ENCODE assay signal across 22 mouse cellular contexts in genomic region chr1:185483356-185484057, GRCm38 (mm10). TPM values are rescaled to one million over a fixed set of nuclear protein-coding genes. Genes with fewer than 3 reads are reported as not detected.
DNase-seq lines count a peak whose midpoint lies in the region; ATAC-seq lines count a peak whose summit lies in the region.
"Had no signal": no experiment of that assay in that cellular context is flagged by ENCODE, and none has a peak within 500 bp of the region (broad histone marks: within the 10 kb centered on the region; RNA-seq: fewer than 3 reads in every experiment).

No protein-coding gene starts in this region.

- peak; percentile 59 for DNase-seq in intestine, embryonic 14.5 days (ENCODE audit: low spot score)
- DNase-seq in limb, embryonic 10.5 days (ENCODE audit: low spot score): no peak
- no peak for DNase-seq in right cerebral cortex, adult 2 months (ENCODE audit: low spot score in 2 of 2)
- DNase-seq in cerebellum, adult 9-10 months: no peak
- DNase-seq: adrenal gland, postnatal 25 days; B cell, adult 2 months; cerebellum, adult 11-12 months; cerebellum, postnatal 10 days; gastrocnemius, postnatal 14 days; heart, postnatal 4 days; kidney, adult 8-10 months; kidney, postnatal 10 days; layer of hippocampus, adult 9-11 months; lung, embryonic 14.5 days; lung, postnatal 14 days; thymus, adult 2 months had no signal

- peaks cover 10% of the 10 kb centered on the region for H3K4me1 ChIP-seq in liver, embryonic 15.5 days (replicated peaks)
- peaks cover 21% of the 10 kb centered on the region for H3K4me1 ChIP-seq in liver, embryonic 12.5 days
- peaks cover 9% of the 10 kb centered on the region for H3K4me1 ChIP-seq in intestine, embryonic 14.5 days (replicated peaks; ENCODE audit: control insufficient read depth, insufficient read depth, low read length)
- peaks cover 45% of the 10 kb centered on the region for H3K4me1 ChIP-seq in limb, embryonic 10.5 days

- no peak overlapping the region for H3K4me3 ChIP-seq in liver, embryonic 15.5 days (replicated peaks)
- no peak overlapping the region for H3K4me3 ChIP-seq in liver, embryonic 12.5 days
- H3K4me3 ChIP-seq in intestine, embryonic 14.5 days (ENCODE audit: low read depth, low read length): no peak overlapping the region
- no peak overlapping the region for H3K4me3 ChIP-seq in limb, embryonic 10.5 days
- H3K4me3 ChIP-seq: forebrain, embryonic 13.5 days; midbrain, embryonic 15.5 days had no signal

- H3K36me3 ChIP-seq in liver, embryonic 15.5 days (replicated peaks): no peaks in the 10 kb centered on the region
- no peaks in the 10 kb centered on the region for H3K36me3 ChIP-seq in liver, embryonic 12.5 days
- H3K36me3 ChIP-seq in intestine, embryonic 14.5 days (ENCODE audit: control insufficient read depth, insufficient read depth, low read length): no peaks in the 10 kb centered on the region
- H3K36me3 ChIP-seq in limb, embryonic 10.5 days: no peaks in the 10 kb centered on the region
- H3K36me3 ChIP-seq: midbrain, embryonic 15.5 days had no signal

- WGBS in liver, embryonic 15.5 days (ENCODE audit: insufficient replicate concordance): 66% methylated on average over 12 of the region's 12 CpGs
- WGBS in liver, embryonic 12.5 days (ENCODE audit: insufficient replicate concordance): 78% methylated on average over 12 of the region's 12 CpGs
- 56% methylated on average over 12 of the region's 12 CpGs for WGBS in intestine, embryonic 14.5 days
- 65% methylated on average over 12 of the region's 12 CpGs for WGBS in limb, embryonic 10.5 days

- peaks cover 9% of the 10 kb centered on the region; the same call in 1 of the 2 replicates for H3K27me3 ChIP-seq in liver, embryonic 15.5 days
- peaks cover 6% of the 10 kb centered on the region for H3K27me3 ChIP-seq in liver, embryonic 12.5 days (replicated peaks)
- H3K27me3 ChIP-seq in intestine, embryonic 14.5 days (replicated peaks; ENCODE audit: control insufficient read depth, insufficient read depth, low read length): no peaks in the 10 kb centered on the region
- H3K27me3 ChIP-seq in limb, embryonic 10.5 days (ENCODE audit: low read depth, poor library complexity, severe bottlenecking): no peaks in the 10 kb centered on the region; the same call in 1 of the 2 replicates
- H3K27me3 ChIP-seq: forebrain, embryonic 13.5 days; midbrain, embryonic 15.5 days had no signal

- 0 out of 2 replicates have a peak overlapping the region, but pooled peaks have one; percentile 5 for H3K27ac ChIP-seq in liver, embryonic 15.5 days (replicated peaks)
- no peak overlapping the region for H3K27ac ChIP-seq in liver, embryonic 12.5 days
- peak overlapping the region; percentile 77 for H3K27ac ChIP-seq in intestine, embryonic 14.5 days (ENCODE audit: low read depth)
- H3K27ac ChIP-seq in limb, embryonic 10.5 days: peak overlapping the region; percentile 89; the same call in 1 of the 2 replicates
- H3K27ac ChIP-seq: liver, embryonic 14.5 days had no signal

- no peak for ATAC-seq in liver, embryonic 15.5 days (ENCODE audit: insufficient read depth)
- no peak for ATAC-seq in liver, embryonic 12.5 days
- peak; percentile 60 for ATAC-seq in intestine, embryonic 14.5 days (replicated peaks; ENCODE audit: low FRiP score, low TSS enrichment, low read depth)

- H3K9me3 ChIP-seq in liver, embryonic 15.5 days (replicated peaks): no peaks in the 10 kb centered on the region
- no peaks in the 10 kb centered on the region for H3K9me3 ChIP-seq in liver, embryonic 12.5 days (replicated peaks)
- H3K9me3 ChIP-seq in intestine, embryonic 14.5 days (ENCODE audit: control insufficient read depth, low read length): no peaks in the 10 kb centered on the region
- H3K9me3 ChIP-seq in limb, embryonic 10.5 days (replicated peaks): no peaks in the 10 kb centered on the region
- H3K9me3 ChIP-seq: forebrain, embryonic 13.5 days; midbrain, embryonic 15.5 days had no signal

- H3K4me2 ChIP-seq in liver, embryonic 15.5 days: no peak overlapping the region
- H3K4me2 ChIP-seq in liver, embryonic 12.5 days: no peak overlapping the region
- 0 out of 2 replicates have a peak overlapping the region, but pooled peaks have one; percentile 25 for H3K4me2 ChIP-seq in intestine, embryonic 14.5 days (ENCODE audit: low read length)
- H3K4me2 ChIP-seq: forebrain, embryonic 13.5 days; heart, embryonic 11.5 days; lung, embryonic 14.5 days; midbrain, embryonic 15.5 days had no signal

- H3K9ac ChIP-seq in liver, embryonic 15.5 days: no peak overlapping the region
- H3K9ac ChIP-seq in liver, embryonic 12.5 days: no peak overlapping the region
- no peak overlapping the region for H3K9ac ChIP-seq in intestine, embryonic 14.5 days (ENCODE audit: low read length)
- H3K9ac ChIP-seq: forebrain, embryonic 13.5 days; liver, embryonic 14.5 days; lung, embryonic 14.5 days; midbrain, embryonic 15.5 days had no signal

RNA-seq across cellular contexts. Expression of gene Slc30a10, which starts 28.9 kb away (rescaled TPM):
- 13.0 and 14.2 TPM in 2 replicates for polyA plus RNA-seq in liver, embryonic 15.5 days (2015; fragmentation: Nextera tagmentation; extraction: Ambion mirVana)
- polyA plus RNA-seq in liver, embryonic 12.5 days (2016; fragmentation: Nextera tagmentation; extraction: Ambion mirVana): 17.6 and 18.5 TPM in 2 replicates
- 1.1 and 1.2 TPM in 2 replicates for polyA plus RNA-seq in intestine, embryonic 14.5 days (2014; fragmentation: Nextera tagmentation; extraction: Ambion mirVana)
- polyA plus RNA-seq in limb, embryonic 10.5 days (2016; fragmentation: Nextera tagmentation; extraction: Ambion mirVana): 0.86 and 1.2 TPM in 2 replicates
